Mouse (Mus musculus): ENCODE results near the gene Ppm1f.
"Not testable (repeated sequence)": the region's sequence is repeated elsewhere in the genome, so short reads cannot be mapped to it uniquely, and the experiment has no call there.

Gene Ppm1f

DNA sequence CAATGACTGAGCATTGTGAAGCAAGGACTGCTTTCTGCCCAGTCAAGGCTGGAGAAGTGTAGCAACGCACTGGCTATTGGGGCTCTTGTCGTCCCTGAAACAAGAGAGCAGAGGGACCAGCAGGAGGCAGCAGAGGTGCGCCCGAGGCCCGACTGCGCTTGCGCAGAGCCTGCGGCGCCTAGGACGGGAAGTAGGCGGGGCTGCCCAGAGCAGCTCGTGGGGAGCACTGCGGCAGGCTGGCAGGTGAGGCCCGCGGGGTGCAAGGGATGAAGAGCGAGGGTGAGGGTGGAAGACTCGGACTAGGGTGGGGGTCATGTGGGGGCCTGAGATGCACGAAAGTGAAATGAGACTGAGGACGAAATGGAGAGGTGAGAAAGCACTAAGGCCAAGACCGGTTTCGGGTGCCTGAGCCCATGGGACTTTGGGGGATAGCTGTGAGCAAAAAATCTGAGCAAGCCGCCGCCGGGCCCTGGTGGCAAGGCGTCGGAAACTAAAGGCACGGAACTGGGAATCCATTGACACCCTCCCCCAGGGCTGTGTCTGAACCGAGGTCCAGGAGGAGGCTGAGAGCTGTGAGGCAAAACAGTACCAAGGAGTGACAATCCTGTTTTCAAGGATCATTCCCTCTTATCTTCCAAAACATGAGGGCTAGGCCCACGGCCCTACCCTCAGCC, at the start of gene Ppm1f:
Gene Ppm1f (plus strand): TSS at position 88 of the 674 bp plus-strand sequence.
- peak; percentile 98 for DNase-seq

DNA sequence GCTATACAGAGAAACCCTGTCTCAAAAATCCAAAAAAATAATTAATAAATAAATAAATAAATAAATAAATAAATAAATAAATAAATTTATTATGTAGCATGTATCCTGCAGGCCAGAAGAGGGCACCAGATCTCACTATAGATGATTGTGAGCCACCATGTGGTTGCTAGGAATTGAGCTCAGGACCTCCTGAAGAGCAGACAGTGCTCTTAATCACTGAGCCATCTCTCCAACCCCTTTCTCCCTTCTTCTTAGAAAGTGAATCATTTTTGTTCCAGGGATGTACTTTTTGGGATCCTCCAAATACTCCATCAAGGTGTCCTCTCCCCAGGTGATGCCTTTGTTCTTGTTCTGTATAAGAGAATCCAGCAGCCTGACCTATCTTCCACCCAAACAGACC, 47.1 kb upstream of the Ppm1f start:
- no peak for DNase-seq

DNA sequence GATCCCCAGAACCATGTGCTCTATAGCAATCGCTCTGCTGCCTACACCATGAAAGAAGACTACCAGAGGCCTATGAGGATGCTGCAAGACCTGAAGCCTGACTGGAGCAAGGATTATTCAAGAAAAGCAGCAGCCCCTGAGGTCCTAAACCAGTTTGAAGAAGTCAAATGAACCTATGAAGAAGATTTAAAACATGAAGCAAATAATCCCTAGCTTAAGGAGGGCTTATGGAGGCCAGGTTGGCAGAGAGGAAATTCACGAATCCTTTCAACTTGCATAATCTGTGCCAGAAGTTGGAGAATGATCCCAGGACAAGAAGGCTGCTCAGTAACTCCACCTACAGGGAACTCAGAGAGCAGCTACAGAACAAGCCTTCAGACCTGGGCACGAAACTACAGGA, 43.9 kb upstream of the Ppm1f start:
- DNase-seq, result no peak

DNA sequence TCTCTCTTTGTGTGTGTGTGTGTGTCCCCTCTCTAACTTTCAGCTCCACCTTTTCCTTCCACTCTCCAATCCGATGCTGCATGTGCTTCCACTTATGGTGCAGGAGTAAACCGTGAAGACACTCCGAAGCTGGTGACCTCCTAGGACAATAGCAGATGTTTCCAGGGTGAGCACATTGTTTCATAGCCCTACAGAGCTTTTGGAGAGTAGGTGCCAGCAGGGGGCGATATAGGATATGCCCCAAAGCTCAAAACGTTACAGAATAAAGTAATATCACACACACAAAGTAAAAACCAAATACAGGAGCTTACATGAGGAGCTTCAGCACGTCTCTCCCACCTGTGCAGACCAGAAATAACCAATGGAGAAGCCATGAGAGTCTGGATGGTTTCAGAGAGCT, 41.4 kb upstream of the Ppm1f start:
- DNase-seq, result peak; percentile 88

DNA sequence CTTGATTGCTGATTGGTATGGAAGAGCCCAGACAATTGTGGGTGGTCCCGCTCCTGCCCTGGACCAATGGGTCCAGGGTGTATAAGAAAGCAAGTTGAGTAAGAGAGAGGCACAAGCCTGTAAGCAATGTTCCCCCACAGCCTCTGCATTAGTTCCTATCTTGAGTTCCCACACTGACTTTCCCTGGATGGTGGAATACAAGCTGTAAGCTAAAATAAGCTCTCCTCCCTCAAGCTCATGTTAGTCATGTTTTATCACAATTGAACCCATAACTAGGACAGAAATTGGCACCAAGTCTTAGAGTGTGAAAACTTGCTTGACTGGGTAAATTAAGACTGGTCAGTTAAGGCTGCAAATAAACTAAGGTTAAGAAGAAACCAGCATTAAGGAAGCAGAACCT, 40.7 kb upstream of the Ppm1f start:
- no peak for DNase-seq

DNA sequence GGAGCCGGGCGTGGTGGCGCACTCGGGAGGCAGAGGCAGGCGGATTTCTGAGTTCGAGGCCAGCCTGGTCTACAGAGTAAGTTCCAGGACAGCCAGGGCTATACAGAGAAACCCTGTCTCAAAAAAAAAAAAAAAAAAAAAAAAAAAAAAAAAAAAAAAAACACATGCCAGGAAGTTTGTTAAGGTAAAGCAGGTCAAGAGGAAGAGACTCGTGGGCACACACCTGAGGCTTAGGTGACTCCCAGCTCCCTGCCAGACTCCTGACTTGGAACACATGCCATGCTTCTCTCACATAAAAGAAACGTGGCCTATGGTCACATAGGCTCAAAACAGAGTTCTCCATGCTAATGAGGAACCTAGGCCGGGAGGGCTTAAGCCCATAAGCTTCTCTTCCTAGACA, 40.2 kb upstream of the Ppm1f start:
- not testable (repeated sequence) for DNase-seq

DNA sequence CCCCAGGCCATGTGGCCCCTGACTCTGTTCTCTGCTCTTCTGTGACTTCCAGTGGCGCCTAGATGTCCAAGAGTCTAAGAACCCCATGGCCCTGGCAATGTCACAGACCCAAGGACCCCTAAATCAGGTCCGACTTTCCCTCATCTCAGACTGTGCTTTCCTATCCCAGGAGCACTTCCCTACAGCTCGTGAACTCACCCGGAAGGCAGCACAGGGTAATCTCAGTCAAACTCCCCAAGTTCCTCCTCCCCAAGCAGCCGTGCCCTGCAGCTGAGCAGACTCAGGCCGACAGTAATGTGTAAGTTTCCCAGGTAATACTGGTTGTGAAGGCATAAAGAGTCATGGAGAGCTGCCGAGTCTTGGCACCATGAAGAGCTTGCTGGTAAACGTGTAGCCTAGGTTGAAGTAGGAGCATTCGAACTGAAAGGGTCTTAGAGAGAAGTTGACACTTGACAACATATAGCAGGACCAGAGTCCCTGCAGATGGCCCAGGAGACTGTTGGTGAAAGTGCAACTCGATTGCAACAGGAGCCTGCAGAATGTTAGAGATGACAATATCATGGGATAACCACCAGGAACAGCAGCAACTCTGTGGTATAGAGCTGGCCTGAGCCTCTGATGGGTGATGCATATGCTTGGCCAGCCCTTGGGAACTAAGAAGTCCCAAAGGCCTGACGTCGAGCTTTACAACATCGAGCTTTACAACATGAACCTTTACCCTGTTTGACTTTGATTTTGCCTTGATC, 39.4 kb upstream of the Ppm1f start:
- no peak for DNase-seq

DNA sequence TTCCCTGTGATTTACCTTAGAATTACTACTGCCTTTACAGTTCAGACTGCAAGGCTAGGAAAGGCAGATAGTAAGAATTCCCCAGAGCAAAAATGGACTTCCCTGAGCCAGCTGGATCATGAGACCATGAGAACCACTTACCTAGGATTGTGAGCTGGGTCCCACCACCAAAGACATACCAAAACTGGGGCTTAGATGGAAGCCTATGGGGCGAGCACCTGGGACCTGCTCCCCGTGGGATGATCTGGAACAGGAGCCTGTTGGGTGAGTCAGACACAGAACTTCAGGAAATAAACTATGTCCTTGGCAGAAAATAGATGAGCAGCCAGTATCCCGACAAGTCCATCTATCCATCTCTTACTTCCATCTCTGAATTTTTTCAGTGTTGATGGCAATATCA, 34.0 kb upstream of the Ppm1f start:
- DNase-seq, result no peak

DNA sequence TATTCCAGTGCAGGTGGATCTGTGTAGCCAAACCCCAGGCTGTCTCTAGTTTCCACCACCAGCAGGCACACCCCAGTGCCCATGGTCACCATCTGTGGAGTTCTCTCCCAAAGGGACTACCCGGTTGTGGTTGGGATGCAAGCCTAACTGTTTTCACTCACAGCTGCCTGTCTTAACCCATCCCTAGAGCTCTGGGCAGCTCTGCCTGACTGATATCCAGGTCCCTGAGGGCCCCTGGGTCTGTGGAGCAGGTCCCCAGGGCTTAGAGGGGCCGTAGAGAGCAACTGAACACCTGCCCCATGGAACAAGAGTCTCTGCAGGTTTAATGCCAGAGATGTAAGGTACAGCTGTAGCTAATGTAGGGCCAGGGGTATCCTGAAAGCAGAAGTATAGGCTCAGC, 32.3 kb upstream of the Ppm1f start, which contains the start of gene Igll1:
Gene Igll1 (minus strand): TSS at position 8 of the 400 bp plus-strand sequence.
- no peak for DNase-seq

DNA sequence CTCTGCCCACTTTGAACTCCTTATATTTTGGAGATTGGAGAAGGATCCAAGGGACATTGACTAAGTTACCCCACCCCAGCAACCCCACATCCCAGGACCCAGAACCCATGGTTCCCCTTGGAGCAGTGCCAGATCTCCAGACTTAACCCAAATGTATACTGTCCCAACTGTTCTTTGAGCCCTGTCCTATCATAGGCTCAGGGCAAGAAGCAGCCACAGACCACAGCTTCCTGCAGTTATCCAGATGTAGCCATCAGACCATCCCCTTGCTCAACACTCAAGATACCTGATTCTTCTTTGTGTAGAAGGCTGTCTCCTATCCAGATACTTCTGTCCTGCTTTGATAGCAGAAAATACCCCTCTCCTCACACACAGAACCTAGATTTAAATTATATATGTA, 31.1 kb upstream of the Ppm1f start:
- peak; percentile 19 for DNase-seq

DNA sequence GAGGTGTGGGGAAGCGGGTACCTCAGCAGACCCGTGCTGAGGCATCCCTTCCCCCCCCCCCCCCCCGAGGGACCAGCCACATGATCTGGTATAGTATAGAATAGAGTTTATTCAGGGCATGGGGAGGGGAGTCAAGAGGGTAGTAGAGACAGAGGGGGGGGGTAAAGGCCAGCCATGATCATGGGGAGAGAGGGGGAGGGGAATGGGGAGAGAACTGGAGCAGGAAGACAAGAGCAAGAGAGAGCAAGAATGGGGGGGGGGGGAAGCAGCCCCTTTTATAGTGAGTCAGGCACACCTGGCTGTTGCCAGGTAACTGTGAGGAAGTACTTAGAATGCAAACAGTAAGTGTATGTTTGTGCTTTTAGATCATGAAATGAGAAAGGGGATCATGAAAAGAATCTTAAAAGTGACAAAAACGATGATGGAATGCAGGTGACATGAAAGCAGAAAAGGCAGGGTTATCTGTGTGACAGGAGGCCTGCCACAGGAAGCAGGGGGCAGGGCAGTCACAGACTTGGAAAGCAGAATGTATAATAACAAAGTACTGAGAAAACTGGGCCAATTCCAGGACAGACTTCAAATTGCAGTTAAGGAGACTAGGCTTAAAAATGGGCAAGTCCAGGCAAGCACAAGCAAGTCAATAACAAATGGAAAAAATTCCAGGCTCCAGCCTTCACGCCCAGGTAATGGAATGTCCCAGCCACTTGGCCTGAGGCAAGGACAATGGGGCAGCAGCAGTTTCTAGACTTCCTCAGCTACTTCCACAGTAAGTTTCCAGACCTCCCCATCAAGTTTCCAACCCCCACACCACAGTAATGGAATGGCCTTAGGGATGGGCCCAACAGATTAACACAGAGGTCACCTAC, 30.3 kb upstream of the Ppm1f start:
- peak; percentile 45 for DNase-seq

DNA sequence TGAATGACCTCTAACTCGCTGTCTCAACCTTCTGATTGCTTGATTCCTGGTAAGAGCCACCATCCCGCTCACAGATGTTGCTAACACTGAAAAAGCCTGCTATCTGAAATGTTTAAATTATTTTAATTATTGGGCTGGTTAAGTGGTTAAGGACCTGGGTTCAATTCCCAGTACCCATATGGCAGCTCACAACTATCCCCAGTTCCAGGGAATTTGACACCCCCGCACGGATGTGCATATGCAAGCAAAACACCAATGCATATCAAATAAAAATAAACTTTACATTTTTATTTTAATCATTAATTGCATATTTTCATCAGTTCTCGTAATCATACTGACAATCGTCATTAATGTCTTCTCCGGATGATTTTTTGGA, 26.0 kb upstream of the Ppm1f start:
- DNase-seq, result peak; percentile 26

DNA sequence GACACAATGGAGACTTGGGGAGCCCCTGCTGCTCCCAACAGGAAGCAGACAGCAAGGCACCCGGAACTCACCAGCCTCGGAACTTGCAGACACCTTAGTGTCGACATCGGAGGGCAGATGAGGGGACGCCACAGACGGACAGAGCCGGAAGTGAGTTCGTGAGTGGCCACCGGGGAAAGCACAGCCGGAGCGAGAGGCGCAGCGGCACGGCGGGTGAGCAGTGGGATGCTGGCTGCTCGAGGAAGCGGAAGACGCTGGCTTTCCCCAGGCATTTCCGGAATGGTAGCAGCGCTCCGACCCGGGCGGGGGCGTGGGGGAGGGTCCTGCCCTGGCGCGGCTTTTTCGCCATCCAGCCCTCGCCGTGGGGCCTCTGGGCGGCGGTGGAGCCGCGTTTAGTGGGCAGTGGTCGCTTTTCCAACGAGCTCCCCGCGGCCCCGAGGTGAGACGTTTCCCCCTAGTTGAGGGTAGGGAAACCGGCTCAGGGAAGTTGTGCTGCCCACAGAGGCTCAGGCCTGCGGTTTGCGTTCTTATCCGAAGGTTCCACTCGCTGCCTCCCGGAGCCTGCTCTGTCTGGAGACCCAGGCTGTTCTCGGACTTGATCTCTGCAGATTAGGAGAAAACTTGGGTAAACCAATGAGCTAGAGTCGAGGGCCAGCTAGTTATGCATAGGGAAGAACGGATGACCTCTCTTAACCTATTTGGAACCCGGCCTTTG, 25.5 kb upstream of the Ppm1f start, which contains the start of the genes Top3b and Vpreb1:
Gene Top3b (plus strand): TSS at position 120 of the 715 bp plus-strand sequence.
Gene Vpreb1 (minus strand): TSS at position 227 of the 715 bp plus-strand sequence.
- peak; percentile 89 for DNase-seq

DNA sequence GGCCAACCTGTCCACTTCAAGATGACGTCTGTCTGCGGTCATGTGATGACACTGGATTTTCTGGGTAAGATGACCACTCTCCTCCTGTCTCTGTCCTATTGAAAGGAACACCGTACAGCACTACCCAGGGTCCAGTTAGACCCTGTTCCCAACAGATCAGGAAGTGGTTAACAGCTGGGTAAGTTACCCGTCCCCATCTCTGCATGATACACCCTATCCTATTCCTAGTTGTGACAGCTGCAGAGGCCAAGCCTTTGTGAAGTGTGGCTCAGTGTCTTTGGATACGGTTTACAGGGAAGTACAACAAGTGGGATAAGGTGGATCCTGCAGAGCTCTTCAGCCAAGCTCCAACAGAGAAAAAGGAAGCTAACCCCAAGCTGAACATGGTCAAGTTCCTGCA, 17.2 kb upstream of the Ppm1f start:
- DNase-seq, result no peak

DNA sequence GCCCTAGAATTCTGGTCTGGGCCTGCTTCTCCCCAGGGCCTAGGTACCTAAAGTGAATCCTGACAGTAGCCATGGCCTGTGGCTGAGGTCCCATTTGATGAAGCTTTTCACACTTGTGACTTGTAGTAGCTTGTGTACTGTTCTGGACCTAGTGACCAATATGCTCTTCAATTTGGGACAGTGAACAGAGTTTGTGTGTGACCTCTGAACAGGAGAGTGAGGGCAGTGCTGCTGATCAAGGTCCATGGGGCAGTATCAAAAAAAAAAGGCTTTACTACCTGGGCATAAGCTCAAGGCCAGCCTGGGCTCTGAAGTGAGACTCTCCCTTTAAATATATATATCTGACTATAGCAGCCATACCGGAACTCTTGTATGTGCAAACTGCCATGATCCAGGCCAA, 7.9 kb upstream of the Ppm1f start:
- no peak for DNase-seq

DNA sequence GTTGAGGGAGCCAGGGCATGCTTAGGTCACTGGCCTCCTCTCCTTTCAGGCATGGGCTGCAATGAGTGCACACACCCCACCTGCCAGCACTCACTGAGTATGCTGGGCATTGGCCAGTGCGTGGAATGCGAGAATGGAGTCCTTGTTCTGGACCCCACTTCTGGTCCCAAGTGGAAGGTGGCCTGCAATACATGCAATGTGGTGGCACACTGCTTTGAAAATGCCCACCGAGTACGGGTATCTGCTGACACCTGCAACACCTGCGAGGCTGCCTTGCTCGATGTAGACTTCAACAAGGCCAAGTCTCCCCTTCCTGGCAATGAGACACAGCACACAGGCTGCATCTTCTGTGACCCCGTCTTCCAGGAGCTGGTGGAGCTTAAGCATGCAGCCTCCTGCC, 3.9 kb upstream of the Ppm1f start:
- no peak for DNase-seq

DNA sequence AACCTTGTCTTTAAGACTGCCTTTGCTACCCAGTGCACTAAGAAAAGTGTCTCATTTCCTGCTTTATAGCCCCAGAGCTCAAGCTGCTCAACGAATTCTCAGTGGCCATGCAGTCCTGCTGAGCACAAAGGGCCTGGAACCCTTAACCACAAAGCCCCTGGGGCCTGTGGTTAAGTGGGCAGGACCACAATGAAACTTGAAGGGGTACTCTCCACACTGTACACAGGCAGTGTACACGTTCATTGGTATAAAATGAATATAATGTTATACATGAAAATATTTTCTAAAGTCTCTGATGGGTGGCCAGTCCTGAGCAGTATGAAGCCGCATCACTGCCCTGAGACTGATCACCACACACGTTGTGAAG, 271 bp upstream of the Ppm1f start:
- no peak for DNase-seq

DNA sequence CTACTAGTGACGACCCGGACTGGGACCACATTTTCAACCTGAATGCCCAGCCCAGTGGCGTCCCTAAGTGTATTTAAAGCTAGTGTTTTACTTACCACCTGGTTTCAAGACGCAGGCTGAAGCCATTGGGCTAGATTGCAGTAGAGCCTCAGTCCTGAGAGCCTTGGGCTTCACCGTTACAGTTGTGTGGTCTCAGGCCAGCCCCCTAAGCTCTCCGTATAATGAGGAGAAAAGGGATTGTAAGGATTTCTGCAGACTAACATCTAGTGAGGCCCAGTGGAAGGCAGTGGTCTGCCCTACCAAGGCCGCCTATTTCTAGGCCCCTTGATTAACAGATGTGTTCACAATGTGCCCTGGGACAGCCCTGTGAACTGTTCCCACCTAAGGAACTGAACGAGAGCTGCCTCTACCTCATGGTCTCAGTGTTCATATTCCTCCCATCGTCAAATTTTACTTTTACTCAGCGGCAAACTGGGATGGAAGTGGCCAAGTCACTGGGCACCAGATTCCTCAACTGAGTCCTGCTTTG, 851 bp downstream of the Ppm1f start:
- no peak for DNase-seq

DNA sequence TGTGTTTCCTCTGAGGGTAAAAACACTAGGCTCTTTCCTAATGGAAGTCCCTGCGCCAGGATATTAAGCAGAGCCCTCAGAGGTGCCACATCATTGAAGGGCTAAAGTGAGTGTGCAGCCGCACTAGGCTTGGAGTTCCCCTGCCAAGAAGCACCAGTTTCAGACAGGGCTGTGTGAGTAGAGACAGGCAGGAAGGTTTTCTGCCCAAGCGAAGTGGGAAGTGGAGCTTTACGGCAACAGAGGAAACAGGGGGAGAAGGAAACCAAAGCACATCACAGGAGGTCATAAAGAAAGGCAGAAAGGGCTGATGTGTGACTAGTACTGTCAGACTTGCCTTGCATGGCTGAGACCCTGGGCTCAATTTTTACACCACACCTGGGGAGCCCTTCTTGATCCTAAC, 6.1 kb downstream of the Ppm1f start:
- DNase-seq, result no peak

DNA sequence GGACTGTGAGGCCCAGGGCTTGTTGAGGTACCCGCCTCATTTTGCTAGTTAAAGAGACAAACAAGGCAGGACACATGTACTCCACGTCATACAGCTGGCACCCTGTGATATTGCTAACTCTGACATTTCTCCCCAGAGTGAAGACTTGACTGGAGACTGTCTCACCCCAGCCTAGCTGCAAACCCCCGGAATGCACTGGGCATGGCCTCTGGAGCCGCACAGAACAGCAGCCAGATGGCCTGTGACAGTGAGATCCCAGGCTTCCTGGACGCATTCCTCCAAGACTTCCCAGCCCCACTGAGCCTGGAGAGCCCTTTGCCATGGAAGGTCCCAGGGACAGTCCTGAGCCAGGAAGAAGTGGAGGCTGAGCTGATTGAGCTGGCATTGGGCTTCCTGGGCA, 6.9 kb downstream of the Ppm1f start:
- no peak for DNase-seq

DNA sequence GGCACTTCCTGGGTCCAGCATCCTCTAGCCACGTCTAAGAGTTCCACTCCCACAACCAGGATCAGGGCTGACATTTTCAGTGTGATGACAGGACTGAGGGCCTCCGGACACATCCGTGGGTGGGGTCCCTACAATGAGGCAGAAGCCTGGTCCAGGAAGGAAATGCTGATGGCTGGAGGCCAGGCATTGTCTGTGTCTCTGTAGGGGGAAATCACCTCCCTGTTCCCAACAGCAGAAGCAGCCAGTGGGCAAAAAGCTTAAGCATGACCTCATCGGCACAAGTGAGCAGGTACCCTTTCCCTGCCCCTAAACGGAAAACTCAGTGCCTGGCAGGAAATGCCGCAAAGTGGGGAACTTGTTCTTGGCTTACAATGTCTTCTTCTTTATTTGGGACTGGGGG, 11.5 kb downstream of the Ppm1f start:
- no peak for DNase-seq

All from thymus, postnatal 4 days (tissue).